Mouse (Mus musculus): Measurements from ENCODE around the gene Ssxb8.
"Not testable (repeated sequence)": the region's sequence is repeated elsewhere in the genome, so short reads cannot be mapped to it uniquely, and the experiment has no call there.

Gene Ssxb8

DNA sequence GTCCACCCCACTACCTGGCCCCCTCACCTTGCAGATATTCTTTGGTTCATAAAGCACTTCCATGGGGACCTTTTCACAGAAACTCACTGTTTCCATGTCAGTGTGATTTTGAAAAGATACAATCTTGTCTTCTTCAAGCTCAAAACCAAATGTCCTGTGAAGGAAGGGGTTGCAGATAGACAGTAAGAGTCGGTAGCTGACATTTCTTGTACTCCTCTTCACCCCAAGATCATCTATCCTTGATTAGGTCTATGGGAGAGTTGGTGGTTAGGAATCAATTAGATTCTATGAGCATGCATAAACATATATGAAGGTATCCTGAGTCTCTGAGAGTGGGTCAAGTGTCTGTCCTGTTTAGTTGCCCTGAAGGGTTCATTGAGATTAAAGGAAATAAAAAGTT lies at the start of gene Ssxb8:
TSS of gene Ssxb8 (minus strand) at position 101 of the 400 bp plus-strand sequence.
- DNase-seq (ENCODE audit: inconsistent ontology term) = not testable (repeated sequence)

GRCm38 (mm10) chrX:8732907-8733306 lies 42.3 kb upstream of the Ssxb8 start:
- peak; percentile 56 for DNase-seq (ENCODE audit: inconsistent ontology term)

- no peak for DNase-seq (ENCODE audit: inconsistent ontology term)
Measured at GRCm38 (mm10) chrX:8663085-8663484, 27.6 kb downstream of the Ssxb8 start.

Data from Muller cell, postnatal 12 days (primary cell).